Mouse (Mus musculus) kidney, embryonic 14.5 days (tissue): ENCODE results near the gene Cacna1e. TPM values are rescaled to one million over a fixed set of nuclear protein-coding genes. Genes with fewer than 3 reads are reported as not detected.

Experiments used
- ATAC-seq: fragments of 200-750 bp; cut with Nextera tagmentation; 2 replicates; pipeline ENCODE4 v1.8.0; 2017; ENCODE audit warnings: moderate number of reproducible peaks, mild to moderate bottlenecking, moderate TSS enrichment, moderate library complexity; ENCODE audit not compliant: low FRiP score, low TSS enrichment
- H3K27ac ChIP-seq: fragments of 300-500 bp; sonication (generic); 2 replicates; pipeline ENCODE4 v1.5.1; 2014; ENCODE audit warnings: low read depth, mild to moderate bottlenecking, low read length, moderate library complexity, mixed read lengths
- H3K27me3 ChIP-seq: fragments of 300-500 bp; sonication (generic); 2 replicates; pipeline ENCODE4 v1.6.1; 2014; ENCODE audit warnings: mild to moderate bottlenecking, low read length; ENCODE audit not compliant: control insufficient read depth, insufficient read depth
- H3K36me3 ChIP-seq: fragments of 300-500 bp; sonication (generic); 2 replicates; pipeline ENCODE4 v1.6.1; 2014; ENCODE audit warnings: low read length, mixed read lengths; ENCODE audit not compliant: control insufficient read depth, insufficient read depth
- H3K4me1 ChIP-seq: fragments of 300-500 bp; sonication (generic); 2 replicates; pipeline ENCODE4 v1.6.1; 2014; ENCODE audit warnings: low read length, mixed read lengths; ENCODE audit not compliant: control insufficient read depth, insufficient read depth
- H3K4me2 ChIP-seq: fragments of 300-500 bp; sonication (generic); replicated peaks from 2 replicates; pipeline ENCODE4 v1.6.1; 2014; ENCODE audit warnings: low read depth, mild to moderate bottlenecking, low read length
- H3K4me3 ChIP-seq: fragments of 300-500 bp; sonication (generic); 2 replicates; pipeline ENCODE4 v1.5.1; 2014; ENCODE audit warnings: mild to moderate bottlenecking, low read length
- H3K9ac ChIP-seq: fragments of 300-500 bp; sonication (generic); 2 replicates; pipeline ENCODE4 v1.6.1; 2014; ENCODE audit warnings: low read depth, mild to moderate bottlenecking, low read length, moderate library complexity
- H3K9me3 ChIP-seq: fragments of 300-500 bp; sonication (generic); 2 replicates; pipeline ENCODE4 v1.6.1; 2016; ENCODE audit warnings: low read length; ENCODE audit not compliant: control insufficient read depth
- whole genome bisulfite sequencing: fragments of 180-500 bp; shearing (Covaris S2); extraction: QIAGEN DNeasy Blood & Tissue Kit; methylation state at CpG from one replicate; pipeline ENCODE4 v1.1.7; 2014; 5-methylcytosine and 5-hydroxymethylcytosine counted together
- polyA plus RNA-seq: library from polyadenylated mRNA; unstranded; fragments of >200 nt; fragmentation: Nextera tagmentation; extraction: Ambion mirVana; gene quantifications from 2 replicates; pipeline ENCODE4 v1.2.1, GENCODE M21; 2014

The Cacna1e gene
- polyA plus RNA-seq, 1 experiment from 2014 or later = 0.04 TPM

- no peaks in the 10 kb centered on the region for H3K36me3 ChIP-seq
- no peak overlapping the region; the same call in 1 of the 2 replicates for H3K4me2 ChIP-seq
- H3K9me3 ChIP-seq = no peaks in the 10 kb centered on the region
- no peak overlapping the region for H3K27ac ChIP-seq
- H3K4me3 ChIP-seq = no peak overlapping the region
- 10% methylated on average over 12 of the region's 12 CpGs for whole genome bisulfite sequencing
- peaks cover 12% of the 10 kb centered on the region; the same call in 1 of the 2 replicates for H3K4me1 ChIP-seq
- ATAC-seq = no peak
- 0 out of 2 replicates have a peak, but pooled peaks cover 3% of the 10 kb centered on the region for H3K27me3 ChIP-seq
- H3K9ac ChIP-seq = no peak overlapping the region
These were observed 99.4 kb downstream of the Cacna1e start for GRCm38 (mm10) chr1:154784862-154785261.

GRCm38 (mm10) chr1:154783521-154783920, 100.8 kb downstream of the Cacna1e start:
- Histone ChIP-seq H3K4me3 (no peak overlapping the region), H3K9ac (no peak overlapping the region), H3K4me1 (peaks cover 12% of the 10 kb centered on the region; the same call in 1 of the 2 replicates), H3K27ac (no peak overlapping the region), H3K27me3 (0 out of 2 replicates have a peak, but pooled peaks cover 3% of the 10 kb centered on the region), H3K4me2 (no peak overlapping the region), H3K36me3 (no peaks in the 10 kb centered on the region), H3K9me3 (no peaks in the 10 kb centered on the region)
- WGBS = 87% methylated on average over 1 of the region's 1 CpGs
- ATAC-seq = no peak

GRCm38 (mm10) chr1:154779908-154780514, 104.3 kb downstream of the Cacna1e start:
- Histone ChIP-seq H3K27ac (no peak overlapping the region), H3K9me3 (no peaks in the 10 kb centered on the region), H3K4me1 (peaks cover 3% of the 10 kb centered on the region; the same call in 1 of the 2 replicates), H3K36me3 (no peaks in the 10 kb centered on the region), H3K4me3 (no peak overlapping the region), H3K4me2 (no peak overlapping the region), H3K27me3 (no peaks in the 10 kb centered on the region), H3K9ac (no peak overlapping the region)
- 21% methylated on average over 11 of the region's 11 CpGs for WGBS
- ATAC-seq = peak; percentile 37

DNA sequence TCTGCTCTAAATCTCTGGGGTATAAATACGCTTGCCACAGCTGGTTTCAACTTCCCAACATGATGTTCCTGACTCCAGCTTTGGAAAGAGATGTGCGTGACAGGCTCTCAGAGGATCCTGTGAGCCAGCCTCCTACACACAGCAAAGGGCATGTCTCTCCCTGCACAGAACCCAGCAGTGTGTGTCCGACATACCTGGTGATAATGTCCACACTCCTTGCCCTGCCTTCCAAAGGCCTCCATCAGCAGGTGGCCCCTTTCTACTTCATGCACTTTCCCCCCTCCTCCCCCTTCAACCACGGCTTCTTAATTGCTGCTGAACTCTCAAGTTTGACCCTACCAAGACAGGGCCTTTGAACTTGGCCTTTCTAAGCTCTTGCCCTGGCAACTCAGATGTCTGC, 108.0 kb downstream of the Cacna1e start:
- WGBS = 23% methylated on average over 4 of the region's 4 CpGs
- no peaks in the 10 kb centered on the region for H3K36me3 ChIP-seq

DNA sequence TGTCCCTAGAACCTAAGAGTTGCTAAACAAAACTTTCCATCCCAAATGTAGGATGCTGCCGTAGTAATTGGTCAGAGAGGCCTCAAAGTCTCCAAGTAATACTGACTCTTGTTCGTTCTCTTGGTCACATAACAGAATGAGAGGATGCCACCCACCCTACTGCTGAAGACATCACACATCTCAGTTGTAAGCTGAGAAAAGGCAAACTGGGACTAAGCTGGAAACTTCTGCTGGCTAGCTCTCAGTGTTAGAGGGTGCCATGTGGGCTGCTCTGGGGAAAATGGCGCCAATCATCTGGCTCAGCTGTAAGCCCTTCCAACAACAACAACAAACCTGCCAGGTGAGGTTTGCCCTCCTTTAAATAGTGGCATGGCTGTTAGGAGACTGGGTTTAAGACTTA, 109.8 kb downstream of the Cacna1e start:
- no peak overlapping the region for H3K4me3 ChIP-seq
- no peaks in the 10 kb centered on the region for H3K9me3 ChIP-seq
- H3K4me2 ChIP-seq = no peak overlapping the region
- no peak for ATAC-seq
- 92% methylated on average over 3 of the region's 3 CpGs for WGBS
- no peak overlapping the region for H3K9ac ChIP-seq
- H3K4me1 ChIP-seq = no peaks in the 10 kb centered on the region
- no peaks in the 10 kb centered on the region for H3K36me3 ChIP-seq
- H3K27ac ChIP-seq = no peak overlapping the region
- no peaks in the 10 kb centered on the region for H3K27me3 ChIP-seq

More for the DNA sequence above, 108.0 kb downstream of the Cacna1e start:
- ATAC-seq = peak; percentile 45; the same call in 1 of the 2 replicates
- H3K4me3 ChIP-seq = no peak overlapping the region
- no peak overlapping the region for H3K27ac ChIP-seq
- H3K27me3 ChIP-seq = no peaks in the 10 kb centered on the region
- H3K4me2 ChIP-seq = no peak overlapping the region
- H3K4me1 ChIP-seq = no peaks in the 10 kb centered on the region
- H3K9ac ChIP-seq = no peak overlapping the region
- no peaks in the 10 kb centered on the region for H3K9me3 ChIP-seq

DNA sequence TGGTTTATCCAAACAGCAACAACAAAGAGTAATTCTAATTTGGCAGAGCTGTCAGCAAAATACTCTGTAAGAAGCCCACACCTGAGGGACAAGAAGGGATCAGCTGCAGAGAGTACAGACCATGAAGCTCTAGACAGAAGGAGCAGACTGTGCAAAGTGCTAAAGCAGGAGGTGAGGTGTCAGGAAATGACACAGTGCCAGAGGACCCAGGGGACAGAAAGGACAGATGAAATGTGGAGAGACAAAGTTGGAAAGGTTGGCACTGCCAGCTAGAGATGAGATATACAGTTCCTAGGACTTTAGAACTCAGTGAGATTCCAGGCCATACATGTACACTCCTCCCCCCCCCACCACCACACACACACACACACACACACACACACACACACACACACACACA, 113.2 kb downstream of the Cacna1e start:
- no peak overlapping the region for H3K9ac ChIP-seq
- no peaks in the 10 kb centered on the region for H3K27me3 ChIP-seq
- no peaks in the 10 kb centered on the region for H3K36me3 ChIP-seq
- H3K4me2 ChIP-seq = no peak overlapping the region
- no peaks in the 10 kb centered on the region for H3K9me3 ChIP-seq
- no peak overlapping the region for H3K4me3 ChIP-seq
- H3K27ac ChIP-seq = no peak overlapping the region
- ATAC-seq = no peak
- H3K4me1 ChIP-seq = no peaks in the 10 kb centered on the region

GRCm38 (mm10) chr1:154770542-154770941, 113.8 kb downstream of the Cacna1e start:
- WGBS = 36% methylated on average over 3 of the region's 3 CpGs
- peak; percentile 84 for ATAC-seq
- H3K4me2 ChIP-seq = no peak overlapping the region
- H3K9ac ChIP-seq = no peak overlapping the region
- no peaks in the 10 kb centered on the region for H3K9me3 ChIP-seq
- no peaks in the 10 kb centered on the region for H3K36me3 ChIP-seq
- H3K4me3 ChIP-seq = no peak overlapping the region
- H3K27ac ChIP-seq = no peak overlapping the region
- H3K4me1 ChIP-seq = no peaks in the 10 kb centered on the region
- no peaks in the 10 kb centered on the region for H3K27me3 ChIP-seq

DNA sequence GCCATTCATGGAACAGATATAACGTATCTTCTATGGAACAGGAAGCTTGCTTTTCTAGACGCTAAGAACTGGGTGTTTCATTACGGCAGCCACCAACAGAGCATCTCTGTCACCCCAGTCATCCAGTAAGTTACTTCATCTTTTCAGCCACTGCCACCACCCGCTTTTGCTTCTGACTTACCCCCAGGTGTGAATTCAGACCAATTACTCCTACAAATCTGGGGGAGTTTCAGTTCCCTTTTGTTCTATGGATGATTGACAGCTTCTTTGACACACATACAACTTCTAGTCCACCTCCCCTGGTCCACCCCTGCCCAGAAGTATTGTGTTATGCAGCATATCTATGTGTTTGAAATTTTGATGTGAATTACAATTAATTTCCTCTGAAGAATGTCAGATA, 121.2 kb downstream of the Cacna1e start:
- 72% methylated on average over 4 of the region's 4 CpGs for WGBS
- Histone ChIP-seq H3K4me3 (no peak overlapping the region), H3K4me2 (no peak overlapping the region), H3K27ac (no peak overlapping the region), H3K9ac (no peak overlapping the region), H3K27me3 (no peaks in the 10 kb centered on the region), H3K4me1 (no peaks in the 10 kb centered on the region), H3K9me3 (no peaks in the 10 kb centered on the region), H3K36me3 (no peaks in the 10 kb centered on the region)
- no peak for ATAC-seq

DNA sequence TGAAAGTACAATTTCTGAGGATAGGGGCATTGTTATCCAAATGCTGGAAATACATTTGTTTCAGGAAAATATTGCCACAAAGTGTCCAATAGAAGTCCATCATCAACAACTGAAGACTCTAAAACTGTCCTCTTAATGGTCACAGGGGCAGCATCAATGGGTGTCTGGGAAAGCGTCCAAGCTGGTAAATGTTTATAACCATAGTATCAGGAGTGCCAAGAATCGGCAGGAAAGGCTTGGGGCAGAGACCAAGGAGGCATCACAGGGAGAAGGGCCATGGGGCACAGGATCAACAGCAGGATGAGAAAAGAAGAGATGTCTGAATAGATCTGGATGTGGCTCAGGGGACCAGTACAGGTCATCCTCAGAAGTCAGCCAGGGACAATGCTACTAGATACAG, 132.2 kb downstream of the Cacna1e start:
- no peaks in the 10 kb centered on the region for H3K36me3 ChIP-seq
- no peak overlapping the region for H3K9ac ChIP-seq
- no peaks in the 10 kb centered on the region for H3K9me3 ChIP-seq
- no peak overlapping the region for H3K27ac ChIP-seq
- 72% methylated on average over 2 of the region's 2 CpGs for WGBS
- no peak overlapping the region for H3K4me3 ChIP-seq
- no peaks in the 10 kb centered on the region for H3K27me3 ChIP-seq
- H3K4me1 ChIP-seq = no peaks in the 10 kb centered on the region
- H3K4me2 ChIP-seq = no peak overlapping the region
- no peak for ATAC-seq
